Mouse (Mus musculus): ENCODE measurements at regions not wholly inside any gene's neighbourhood (a gene's known extent, or its start where the extent isn't known, plus 50 kb on each side); places are given as distances from the start of the nearest gene placed in this dataset.

- no peak for DNase-seq (ENCODE audit: low spot score)
- H3K9ac ChIP-seq (ENCODE audit: low read length), result no peak overlapping the region
- no peaks in the 10 kb centered on the region for H3K27me3 ChIP-seq (ENCODE audit: control insufficient read depth, insufficient read depth, low read length)
- TF ChIP-seq EP300 (optimal IDR thresholded peaks at IDR 0.05) (no peak), CTCF (IDR thresholded peaks at IDR 0.05; ENCODE audit: low read depth) (no peak)
- H3K4me2 ChIP-seq (replicated peaks; ENCODE audit: low read depth), result no peak overlapping the region
- no peak overlapping the region for H3K27ac ChIP-seq (replicated peaks)
- no peaks in the 10 kb centered on the region for H3K36me3 ChIP-seq (ENCODE audit: control insufficient read depth, insufficient read depth, low read length)
- ATAC-seq (ENCODE audit: low FRiP score, low TSS enrichment), result no peak
- no peak overlapping the region for H3K4me3 ChIP-seq (ENCODE audit: low read depth, low read length)
- no peaks in the 10 kb centered on the region for H3K4me1 ChIP-seq (replicated peaks; ENCODE audit: control insufficient read depth, insufficient read depth)
- H3K9me3 ChIP-seq (ENCODE audit: control insufficient read depth, low read length), result no peaks in the 10 kb centered on the region
Observed at GRCm38 (mm10) chr11:90873122-90873521, 185.0 kb upstream of the Tom1l1 start.

DNA sequence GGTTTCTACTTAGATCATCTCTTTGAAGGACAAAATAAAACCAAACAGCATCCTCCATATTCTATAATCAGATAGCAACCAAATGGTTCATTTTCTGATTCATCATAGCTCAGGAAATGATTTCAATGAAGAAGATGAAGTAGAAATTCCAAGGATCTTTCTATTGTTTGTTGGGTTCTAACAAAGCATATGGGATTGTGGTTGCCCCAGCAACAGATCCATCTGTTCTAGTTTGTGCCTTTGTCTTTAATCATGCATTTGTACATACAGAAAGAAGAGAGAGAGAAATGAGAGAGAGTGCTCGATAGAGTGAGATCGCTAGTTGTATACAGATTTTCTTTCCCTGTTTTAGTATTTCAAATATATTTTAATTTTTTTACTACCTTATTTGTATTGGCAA is 183.5 kb upstream of the Tom1l1 start:
- no peaks in the 10 kb centered on the region for H3K9me3 ChIP-seq (ENCODE audit: control insufficient read depth, low read length)
- DNase-seq (ENCODE audit: low spot score), result no peak
- no peak overlapping the region for H3K27ac ChIP-seq (replicated peaks)
- no peak overlapping the region for H3K4me3 ChIP-seq (ENCODE audit: low read depth, low read length)
- H3K27me3 ChIP-seq (ENCODE audit: control insufficient read depth, insufficient read depth, low read length), result no peaks in the 10 kb centered on the region
- H3K4me1 ChIP-seq (replicated peaks; ENCODE audit: control insufficient read depth, insufficient read depth), result no peaks in the 10 kb centered on the region
- H3K4me2 ChIP-seq (replicated peaks; ENCODE audit: low read depth), result no peak overlapping the region
- WGBS, result 80% methylated on average over 2 of the region's 2 CpGs
- no peak for TF ChIP-seq EP300 (optimal IDR thresholded peaks at IDR 0.05)
- TF ChIP-seq CTCF (IDR thresholded peaks at IDR 0.05; ENCODE audit: low read depth), result no peak
- no peak for ATAC-seq (ENCODE audit: low FRiP score, low TSS enrichment)
- H3K9ac ChIP-seq (ENCODE audit: low read length), result no peak overlapping the region
- no peaks in the 10 kb centered on the region for H3K36me3 ChIP-seq (ENCODE audit: control insufficient read depth, insufficient read depth, low read length)

DNA sequence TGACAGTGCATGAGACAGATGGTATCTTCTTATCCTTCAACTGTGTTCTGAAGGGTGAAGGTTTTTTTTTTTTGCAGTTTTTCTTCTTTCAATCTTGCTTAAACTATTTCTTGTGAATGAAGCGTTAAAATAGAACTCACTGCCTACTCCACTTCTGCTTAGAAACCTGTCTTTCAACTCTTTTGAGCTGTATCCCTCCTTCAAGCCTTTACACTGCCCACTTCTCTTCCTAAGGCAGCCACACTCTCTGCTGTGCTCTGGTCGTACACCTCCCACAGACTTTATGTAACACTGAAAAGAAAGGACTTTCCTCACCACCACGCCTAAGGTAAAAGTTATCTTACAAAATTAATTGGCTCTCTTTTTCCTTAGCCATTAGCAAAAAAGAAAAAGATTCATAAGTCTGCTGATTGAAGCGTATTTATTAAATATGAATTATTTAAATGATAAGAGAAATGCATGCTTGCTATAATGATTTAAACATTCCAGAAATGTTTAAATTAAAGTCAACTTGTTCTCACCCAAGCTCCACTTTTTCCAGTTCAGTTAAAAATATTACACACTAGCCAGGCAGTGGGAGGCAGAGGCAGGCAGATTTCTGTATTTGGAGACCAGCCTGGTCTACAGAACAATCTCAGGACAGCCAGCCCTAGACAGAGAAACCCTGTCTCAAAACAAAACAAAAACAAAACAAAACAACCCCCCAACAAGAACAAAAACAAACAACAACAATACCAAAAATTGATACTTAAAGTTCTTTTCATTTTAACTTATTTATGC is 176.0 kb upstream of the Tom1l1 start:
- H3K36me3 ChIP-seq (ENCODE audit: control insufficient read depth, insufficient read depth, low read length), result no peaks in the 10 kb centered on the region
- H3K4me1 ChIP-seq (replicated peaks; ENCODE audit: control insufficient read depth, insufficient read depth), result no peaks in the 10 kb centered on the region
- ATAC-seq (ENCODE audit: low FRiP score, low TSS enrichment), result no peak
- no peaks in the 10 kb centered on the region for H3K27me3 ChIP-seq (ENCODE audit: control insufficient read depth, insufficient read depth, low read length)
- no peaks in the 10 kb centered on the region for H3K9me3 ChIP-seq (ENCODE audit: control insufficient read depth, low read length)
- H3K9ac ChIP-seq (ENCODE audit: low read length), result no peak overlapping the region
- TF ChIP-seq EP300 (optimal IDR thresholded peaks at IDR 0.05), result no peak
- TF ChIP-seq CTCF (IDR thresholded peaks at IDR 0.05; ENCODE audit: low read depth), result no peak
- WGBS, result 70% methylated on average over 4 of the region's 4 CpGs
- no peak overlapping the region for H3K4me2 ChIP-seq (replicated peaks; ENCODE audit: low read depth)
- no peak overlapping the region for H3K27ac ChIP-seq (replicated peaks)
- no peak for DNase-seq (ENCODE audit: low spot score)
- no peak overlapping the region for H3K4me3 ChIP-seq (ENCODE audit: low read depth, low read length)

DNA sequence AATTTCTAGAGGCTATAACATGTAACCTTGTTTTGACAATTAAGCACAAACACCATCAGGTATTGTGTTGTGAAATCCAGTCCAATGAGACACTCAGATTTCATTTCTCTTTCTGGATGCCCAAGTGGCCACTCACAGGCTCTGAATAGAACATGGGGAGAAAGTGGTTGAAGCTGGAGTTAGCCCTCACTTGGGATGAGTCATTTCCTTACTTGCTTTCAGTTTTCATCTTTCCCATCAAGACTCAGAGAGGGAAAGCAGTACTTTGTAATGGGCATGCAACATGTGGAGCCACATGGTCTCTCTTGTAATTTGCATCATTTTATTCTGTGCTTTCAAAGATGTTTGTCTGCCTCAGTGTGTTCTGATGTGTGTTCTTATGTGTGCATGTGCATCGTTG is 167.6 kb upstream of the Tom1l1 start:
- Histone ChIP-seq H3K9ac (ENCODE audit: low read length) (no peak overlapping the region), H3K27ac (replicated peaks) (no peak overlapping the region), H3K4me1 (replicated peaks; ENCODE audit: control insufficient read depth, insufficient read depth) (no peaks in the 10 kb centered on the region), H3K36me3 (ENCODE audit: control insufficient read depth, insufficient read depth, low read length) (no peaks in the 10 kb centered on the region), H3K27me3 (ENCODE audit: control insufficient read depth, insufficient read depth, low read length) (no peaks in the 10 kb centered on the region), H3K4me2 (replicated peaks; ENCODE audit: low read depth) (no peak overlapping the region), H3K4me3 (ENCODE audit: low read depth, low read length) (no peak overlapping the region), H3K9me3 (ENCODE audit: control insufficient read depth, low read length) (no peaks in the 10 kb centered on the region)
- DNase-seq (ENCODE audit: low spot score) (no peak), ATAC-seq (ENCODE audit: low FRiP score, low TSS enrichment) (no peak)
- 92% methylated on average over 1 of the region's 1 CpGs for WGBS
- TF ChIP-seq EP300 (optimal IDR thresholded peaks at IDR 0.05), result no peak
- no peak for TF ChIP-seq CTCF (IDR thresholded peaks at IDR 0.05; ENCODE audit: low read depth)

DNA sequence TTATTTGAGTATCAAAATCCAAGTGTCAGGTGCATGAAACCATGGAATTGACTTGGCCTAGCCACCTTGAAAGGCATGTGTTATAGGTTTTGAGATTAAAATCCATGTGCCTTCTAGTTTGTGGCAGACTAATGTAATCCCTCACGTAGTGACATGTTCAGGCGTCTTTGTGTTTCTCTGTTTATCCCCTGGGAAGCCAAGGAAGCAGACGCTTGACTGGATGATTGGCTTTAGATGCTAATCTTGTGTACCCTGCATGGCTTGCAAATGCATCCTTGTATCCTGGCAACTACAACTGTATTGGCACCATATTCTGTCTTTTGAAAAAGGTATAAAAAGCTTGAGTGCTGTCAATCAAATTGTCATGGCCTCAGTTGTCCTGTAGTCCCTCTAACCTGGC is 167.2 kb upstream of the Tom1l1 start:
- WGBS, result 74% methylated on average over 3 of the region's 3 CpGs
- H3K27ac ChIP-seq (replicated peaks), result no peak overlapping the region
- H3K4me3 ChIP-seq (ENCODE audit: low read depth, low read length), result no peak overlapping the region
- H3K9ac ChIP-seq (ENCODE audit: low read length), result no peak overlapping the region
- H3K4me2 ChIP-seq (replicated peaks; ENCODE audit: low read depth), result no peak overlapping the region
- no peaks in the 10 kb centered on the region for H3K4me1 ChIP-seq (replicated peaks; ENCODE audit: control insufficient read depth, insufficient read depth)
- no peaks in the 10 kb centered on the region for H3K36me3 ChIP-seq (ENCODE audit: control insufficient read depth, insufficient read depth, low read length)
- no peak for TF ChIP-seq EP300 (optimal IDR thresholded peaks at IDR 0.05)
- ATAC-seq (ENCODE audit: low FRiP score, low TSS enrichment), result no peak
- H3K27me3 ChIP-seq (ENCODE audit: control insufficient read depth, insufficient read depth, low read length), result no peaks in the 10 kb centered on the region
- no peak for DNase-seq (ENCODE audit: low spot score)
- H3K9me3 ChIP-seq (ENCODE audit: control insufficient read depth, low read length), result no peaks in the 10 kb centered on the region

- H3K27ac ChIP-seq (replicated peaks), result no peak overlapping the region
- no peak overlapping the region for H3K9ac ChIP-seq (ENCODE audit: low read length)
- TF ChIP-seq EP300 (optimal IDR thresholded peaks at IDR 0.05) (no peak), CTCF (IDR thresholded peaks at IDR 0.05; ENCODE audit: low read depth) (no peak)
- H3K36me3 ChIP-seq (ENCODE audit: control insufficient read depth, insufficient read depth, low read length), result no peaks in the 10 kb centered on the region
- no peak overlapping the region for H3K4me3 ChIP-seq (ENCODE audit: low read depth, low read length)
- no peak overlapping the region for H3K4me2 ChIP-seq (replicated peaks; ENCODE audit: low read depth)
- ATAC-seq (ENCODE audit: low FRiP score, low TSS enrichment) (no peak), DNase-seq (ENCODE audit: low spot score) (no peak)
- H3K4me1 ChIP-seq (replicated peaks; ENCODE audit: control insufficient read depth, insufficient read depth), result no peaks in the 10 kb centered on the region
- no peaks in the 10 kb centered on the region for H3K27me3 ChIP-seq (ENCODE audit: control insufficient read depth, insufficient read depth, low read length)
- no peaks in the 10 kb centered on the region for H3K9me3 ChIP-seq (ENCODE audit: control insufficient read depth, low read length)
Observed at GRCm38 (mm10) chr11:90851221-90851620, 163.1 kb upstream of the Tom1l1 start.

All from stomach, postnatal 0 days (tissue).